Mouse (Mus musculus) ES-Bruce4 (cell line): ENCODE data around the gene Gpc5.

ENCODE experiments used
- CTCF ChIP-seq: IDR thresholded peaks from one replicate; pipeline ENCODE4 v1.8.1; 2011; ENCODE audit warnings: low read depth, low read length
- EP300 ChIP-seq: IDR thresholded peaks from 2 replicates; pipeline ENCODE4 v1.6.1; 2011; ENCODE audit warnings: low read depth, low read length; ENCODE audit not compliant: insufficient read depth
- POLR2A ChIP-seq: IDR thresholded peaks from one replicate; pipeline ENCODE4 v1.8.1; 2011; ENCODE audit warnings: low read length; ENCODE audit not compliant: insufficient read depth

GRCm38 (mm10) chr14:115051106-115051760, 40.8 kb upstream of the Gpc5 start:
- no peak for TF ChIP-seq CTCF
- no peak for TF ChIP-seq POLR2A
- TF ChIP-seq EP300: no peak
